Mouse (Mus musculus) left cerebral cortex, adult 2 months (tissue): Measurements from ENCODE around the gene Agbl5. TPM values are rescaled to one million over a fixed set of nuclear protein-coding genes. Genes with fewer than 3 reads are reported as not detected.

Experiments used
- DNase-seq, 2 experiments: peaks; one replicate each; pipeline ENCODE4 v3.0.0; 2021 to 2022; ENCODE audit warnings: low spot score in 2 of 2, mixed read lengths in 1 of 2; ENCODE audit errors: extremely low spot score in 1 of 2
- H3K27ac ChIP-seq: fragments of 200-600 bp; 2 replicates; pipeline ENCODE4 v1.8.1; 2022
- H3K4me3 ChIP-seq: fragments of 200-600 bp; 2 replicates; pipeline ENCODE4 v1.8.1; 2022
- CTCF ChIP-seq: fragments of 200-600 bp; IDR thresholded peaks from 2 replicates; pipeline ENCODE4 v1.8.1; 2022; ENCODE audit warnings: antibody characterized with exemption, mild to moderate bottlenecking, moderate library complexity
- intact Hi-C: fragments of 180-260 bp; cut with DNase I; formaldehyde crosslinking; loops from one replicate; pipeline ENCODE4 v1.15.1; 2025
- long read RNA-seq, 2 experiments: library from polyadenylated mRNA; stranded (forward); transcript quantifications; one replicate each; pipeline ENCODE4 v2.0.0; 2021; ENCODE audit warnings: borderline mapping rate in 2 of 2
- total RNA-seq, 2 experiments: library from RNA; stranded (reverse); gene quantifications; 2 replicates each; pipeline ENCODE4 v1.2.3; 2021

Gene Agbl5
- 10 to 100 TPM; 17.2 to 17.8 TPM for total RNA-seq
- long read RNA-seq, experiment 1, partial matches to known transcripts = 4 of 10 reads
- long read RNA-seq, experiment 1, other reads (novel, unspliced or antisense) = 4 of 10 reads
- long read RNA-seq, experiment 2, partial matches to known transcripts = 3 of 6 reads
- long read RNA-seq, experiment 2, other reads (novel, unspliced or antisense) = 3 of 6 reads

GRCm38 (mm10) chr5:30888337-30889087 lies at the start of gene Agbl5:
TSS of gene Agbl5 (plus strand) at chr5:30888694.
- H3K27ac ChIP-seq = peak within 1 kb of the TSS; percentile 90
- peak within 1 kb of the TSS; percentile 67 for H3K4me3 ChIP-seq
- DNase-seq = peak; percentile 93 to 94
- no peak for TF ChIP-seq CTCF
- intact Hi-C loops = loop anchor here (1.0 to 10.0 kb wide), 3 partner anchors 19 to 174 kb away; partner anchors contain the start of genes Dpysl5 and Ost4

DNA sequence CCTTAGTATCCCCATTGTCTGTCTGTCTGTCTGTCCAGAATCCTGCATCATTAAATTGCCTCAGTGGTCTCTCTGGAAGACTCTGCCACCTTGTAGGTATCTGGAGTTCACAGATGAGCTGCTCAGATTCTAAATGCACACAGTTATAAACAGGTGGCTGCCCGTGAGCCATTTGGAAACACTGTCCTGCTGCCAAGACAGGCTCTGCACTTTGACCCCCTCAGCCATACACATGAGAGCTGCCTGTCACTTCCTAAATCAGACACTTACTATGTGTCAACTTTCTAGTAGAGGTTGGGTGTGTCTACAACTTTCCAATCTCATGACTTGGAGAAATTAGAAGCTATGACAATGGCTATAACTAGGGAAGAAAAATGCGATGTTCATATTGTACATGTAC lies 48.8 kb upstream of the Agbl5 start:
- intact Hi-C loops = no loop called here
- no peak overlapping the region for H3K4me3 ChIP-seq
- no peak for TF ChIP-seq CTCF
- no peak overlapping the region for H3K27ac ChIP-seq
- no peak for DNase-seq

GRCm38 (mm10) chr5:30841896-30842295 lies 46.6 kb upstream of the Agbl5 start:
- no peak overlapping the region for H3K4me3 ChIP-seq
- DNase-seq = no peak
- TF ChIP-seq CTCF = no peak
- intact Hi-C loops = no loop called here
- H3K27ac ChIP-seq = no peak overlapping the region

- no peak for DNase-seq
- Histone ChIP-seq H3K4me3 (no peak overlapping the region), H3K27ac (no peak overlapping the region)
- TF ChIP-seq CTCF = no peak
- intact Hi-C loops = no loop called here
Observed at GRCm38 (mm10) chr5:30849891-30850555, 38.5 kb upstream of the Agbl5 start.

- no peak overlapping the region for H3K4me3 ChIP-seq
- H3K27ac ChIP-seq = no peak overlapping the region
- TF ChIP-seq CTCF = no peak
- intact Hi-C loops = no loop called here
- DNase-seq = no peak
Observed at GRCm38 (mm10) chr5:30850556-30850925, 38.0 kb upstream of the Agbl5 start.

- no peak overlapping the region for H3K27ac ChIP-seq
- TF ChIP-seq CTCF = no peak
- no peak for DNase-seq
- intact Hi-C loops = no loop called here
- no peak overlapping the region for H3K4me3 ChIP-seq
Observed at GRCm38 (mm10) chr5:30853522-30853921, 35.0 kb upstream of the Agbl5 start.

DNA sequence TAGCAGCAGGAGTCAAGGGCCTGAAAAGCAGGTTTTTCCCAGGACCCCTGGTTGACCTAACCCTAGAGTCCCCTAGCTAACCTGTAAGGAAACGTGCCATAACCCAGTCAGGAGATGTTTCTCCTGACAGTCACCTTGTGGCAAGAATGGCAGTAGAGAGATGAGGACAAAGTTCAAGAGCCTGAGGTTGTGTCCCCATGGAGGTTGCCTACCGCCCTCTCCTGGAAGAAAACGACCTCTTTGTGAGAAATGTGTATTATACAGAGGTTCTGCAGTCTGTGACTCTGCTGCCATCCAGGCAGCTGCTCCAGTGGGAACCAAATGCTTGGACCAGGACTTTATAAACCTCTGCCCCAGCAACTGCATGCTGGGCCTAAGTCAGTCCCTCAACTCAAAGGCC lies 32.8 kb upstream of the Agbl5 start:
- no peak overlapping the region for H3K27ac ChIP-seq
- DNase-seq = no peak
- no peak for TF ChIP-seq CTCF
- H3K4me3 ChIP-seq = no peak overlapping the region
- intact Hi-C loops = loop anchor here (2.0 kb wide), 2 partner anchors 41 to 49 kb away; partner anchors contain the start of gene Mapre3

GRCm38 (mm10) chr5:30856124-30856523 lies 32.4 kb upstream of the Agbl5 start:
- no peak; the same call in none of the 2 replicates for TF ChIP-seq CTCF
- intact Hi-C loops = loop anchor here (2.0 kb wide), 1 partner anchor 49 kb away; no protein-coding TSS in a partner anchor
- H3K4me3 ChIP-seq = no peak overlapping the region
- no peak overlapping the region for H3K27ac ChIP-seq
- DNase-seq = no peak

GRCm38 (mm10) chr5:30863852-30864251 lies 24.6 kb upstream of the Agbl5 start:
- no peak for DNase-seq
- TF ChIP-seq CTCF = no peak; the same call in 1 of the 2 replicates
- H3K4me3 ChIP-seq = no peak overlapping the region
- H3K27ac ChIP-seq = no peak overlapping the region
- intact Hi-C loops = no loop called here

DNA sequence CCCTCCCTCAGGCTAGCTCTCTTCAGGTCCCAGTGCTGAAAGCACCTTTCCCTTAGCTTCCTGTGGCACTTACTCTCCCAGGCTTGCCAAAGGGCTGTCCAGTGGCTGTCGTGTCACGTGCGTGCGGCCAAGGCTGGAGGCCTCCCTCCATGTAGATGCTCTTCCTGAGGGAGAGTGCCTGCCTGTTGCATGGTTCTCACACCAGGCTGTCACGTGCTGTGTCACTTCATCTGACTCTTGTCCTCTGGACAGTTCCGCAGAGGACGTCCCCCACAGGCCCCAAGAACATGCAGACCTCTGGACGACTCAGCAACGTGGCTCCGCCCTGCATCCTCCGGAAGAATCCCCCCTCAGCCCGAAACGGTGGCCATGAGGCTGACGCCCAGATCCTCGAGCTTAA lies 24.2 kb upstream of the Agbl5 start:
- no peak for TF ChIP-seq CTCF

DNA sequence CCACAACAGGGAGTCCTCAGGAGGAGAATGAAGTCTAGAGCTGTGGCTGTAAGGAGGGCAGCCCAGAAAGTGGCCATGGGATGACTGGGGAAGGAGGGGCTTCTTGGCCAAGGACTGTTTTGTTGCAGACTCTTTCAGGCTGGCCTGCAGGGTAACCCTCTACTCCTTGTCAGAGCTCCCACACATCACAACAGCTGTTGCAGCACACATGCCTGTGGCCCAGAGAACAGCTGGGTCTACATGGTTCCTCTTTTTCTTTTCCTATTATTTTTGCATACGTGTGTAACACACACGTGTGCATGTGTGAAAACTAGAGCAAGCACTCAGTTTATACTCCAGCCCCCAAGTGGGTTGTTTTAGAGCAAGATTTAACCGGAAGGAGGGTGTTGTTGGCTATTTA lies 21.6 kb upstream of the Agbl5 start:
- H3K27ac ChIP-seq = no peak overlapping the region
- intact Hi-C loops = no loop called here
- no peak for DNase-seq
- no peak for TF ChIP-seq CTCF
- no peak overlapping the region for H3K4me3 ChIP-seq

More for the DNA sequence above, 24.2 kb upstream of the Agbl5 start:
- Histone ChIP-seq H3K4me3 (no peak overlapping the region), H3K27ac (no peak overlapping the region)
- no peak for DNase-seq
- intact Hi-C loops = no loop called here

DNA sequence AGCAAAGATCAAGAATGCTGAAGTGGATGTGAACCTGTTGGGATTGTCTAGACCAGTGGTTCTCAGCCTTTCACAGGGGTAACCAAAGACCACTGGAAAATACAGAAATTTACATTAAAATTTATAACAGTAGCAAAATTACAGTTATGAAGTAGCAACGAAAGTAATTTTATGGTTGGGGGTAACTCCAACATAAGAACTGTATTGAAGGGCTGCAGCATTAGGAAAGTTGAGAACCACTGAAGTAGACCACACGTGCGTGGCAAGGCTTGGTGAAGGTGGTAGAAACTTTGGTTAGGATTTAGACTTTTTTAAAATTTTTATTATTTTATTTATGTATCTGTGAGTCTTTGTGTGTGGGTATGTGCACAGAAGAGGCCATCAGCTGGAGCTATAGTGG lies 20.8 kb upstream of the Agbl5 start, which contains the start of gene Tmem214:
Gene Tmem214, plus strand, starts transcription at position 301 of the 400 bp plus-strand sequence.
- Histone ChIP-seq H3K27ac (no peak within 1 kb of the TSS), H3K4me3 (no peak within 1 kb of the TSS; the same call in 1 of the 2 replicates)
- no peak for TF ChIP-seq CTCF
- no peak for DNase-seq
- intact Hi-C loops = no loop called here
